Mouse (Mus musculus) retina, embryonic 14.5 days (tissue): Measurements from ENCODE around the gene Tcf15.

Experiments used
- DNase-seq: peaks from one replicate; pipeline ENCODE4 v3.0.0-alpha.2; 2015; ENCODE audit warnings: low spot score

Tcf15 gene

DNA sequence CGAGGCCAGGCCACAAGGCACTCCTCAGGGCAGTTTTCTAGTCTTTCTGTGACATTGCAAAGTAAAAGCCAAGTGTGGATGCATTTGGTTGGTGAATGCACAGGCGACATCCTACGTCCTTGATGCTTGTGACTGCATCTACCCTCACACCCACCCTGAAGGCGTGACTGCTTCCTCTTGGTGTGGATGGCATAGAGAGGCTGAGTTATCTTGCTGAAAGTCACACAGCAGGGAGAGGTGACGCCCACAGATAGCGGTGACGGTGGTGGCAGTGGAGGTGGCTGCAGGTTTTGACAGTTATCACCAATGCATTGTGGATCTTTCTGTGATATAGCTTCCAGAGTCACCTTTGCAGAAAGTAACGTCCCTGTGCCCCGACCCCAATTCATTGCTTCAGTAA lies 20.5 kb upstream of the Tcf15 start:
- no peak for DNase-seq

DNA sequence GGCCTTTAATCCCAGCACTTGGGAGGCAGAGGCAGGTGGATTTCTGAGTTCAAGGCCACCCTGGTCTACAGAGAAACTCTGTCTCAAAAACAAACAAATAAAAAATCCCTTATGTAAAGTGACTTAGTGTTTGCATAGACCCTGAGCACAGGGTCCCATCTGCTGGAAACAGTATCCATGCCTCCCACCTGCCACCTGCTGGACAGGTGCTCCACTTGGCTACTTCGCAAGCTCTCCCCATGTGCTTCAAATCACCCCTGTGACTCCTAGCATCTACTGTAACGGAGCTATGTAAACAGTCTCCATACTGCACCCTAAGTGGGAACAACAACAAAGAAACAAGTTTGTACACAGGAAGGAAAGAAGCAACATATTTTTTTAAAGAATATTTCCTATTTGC lies 14.8 kb upstream of the Tcf15 start:
- DNase-seq, result no peak

DNA sequence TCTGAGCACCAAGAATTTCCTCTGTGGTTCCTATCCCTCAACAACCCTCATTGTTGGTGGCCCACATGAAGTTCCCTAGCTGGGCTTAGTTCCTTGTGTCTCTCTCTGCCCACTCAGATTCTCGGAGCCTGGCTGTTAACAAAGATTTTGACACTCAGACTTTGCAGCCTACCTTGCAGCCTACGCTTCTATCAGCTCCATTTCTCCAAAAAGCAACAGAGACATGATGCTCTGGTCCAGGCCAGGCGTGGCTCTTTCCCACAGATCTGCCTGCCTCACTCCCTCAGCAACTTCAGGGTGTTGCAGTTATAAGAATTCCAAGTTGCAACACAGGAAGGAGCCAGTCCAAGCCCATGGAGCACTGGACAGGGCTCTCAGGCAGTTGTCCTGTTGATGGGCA lies 13.6 kb upstream of the Tcf15 start:
- DNase-seq, result no peak

DNA sequence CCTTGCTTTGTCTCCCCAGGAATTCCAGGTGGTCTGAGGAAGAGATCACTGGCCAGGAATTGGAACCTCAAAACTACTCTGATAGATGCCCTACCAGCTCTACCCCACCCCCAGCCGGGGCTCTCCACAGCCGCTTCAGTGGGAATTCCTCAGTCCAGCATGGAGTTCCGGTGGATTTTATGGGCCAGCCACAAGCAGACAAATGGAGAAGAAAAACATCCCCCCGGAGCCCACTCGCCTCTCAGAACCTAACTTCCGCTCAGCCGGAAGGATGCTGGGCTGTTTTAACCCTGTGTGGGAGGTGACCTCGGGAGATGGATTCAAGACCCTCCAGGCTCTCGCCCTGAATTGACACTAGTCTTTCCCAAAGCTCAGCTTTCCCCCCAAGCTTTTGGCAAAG lies 11.3 kb upstream of the Tcf15 start:
- no peak for DNase-seq

DNA sequence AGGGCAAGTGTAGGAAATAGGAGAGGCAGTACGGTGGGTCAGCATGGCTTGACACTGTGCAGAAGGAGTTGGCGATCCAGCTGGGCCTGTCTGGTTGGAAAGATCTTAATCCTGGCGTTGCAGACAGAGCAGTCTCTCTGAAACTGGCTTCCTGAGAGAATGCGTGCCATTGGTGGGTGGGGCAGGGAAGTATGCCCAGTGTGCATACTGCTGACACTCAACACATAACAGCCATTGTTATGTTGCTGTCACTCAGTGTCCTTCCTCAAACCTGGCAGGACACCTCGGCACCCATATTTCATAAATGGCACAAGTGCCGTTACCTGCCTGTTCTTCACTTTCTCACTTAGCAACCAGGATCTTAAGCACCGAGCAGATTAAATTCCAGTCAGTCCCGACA lies 10.7 kb upstream of the Tcf15 start:
- no peak for DNase-seq

DNA sequence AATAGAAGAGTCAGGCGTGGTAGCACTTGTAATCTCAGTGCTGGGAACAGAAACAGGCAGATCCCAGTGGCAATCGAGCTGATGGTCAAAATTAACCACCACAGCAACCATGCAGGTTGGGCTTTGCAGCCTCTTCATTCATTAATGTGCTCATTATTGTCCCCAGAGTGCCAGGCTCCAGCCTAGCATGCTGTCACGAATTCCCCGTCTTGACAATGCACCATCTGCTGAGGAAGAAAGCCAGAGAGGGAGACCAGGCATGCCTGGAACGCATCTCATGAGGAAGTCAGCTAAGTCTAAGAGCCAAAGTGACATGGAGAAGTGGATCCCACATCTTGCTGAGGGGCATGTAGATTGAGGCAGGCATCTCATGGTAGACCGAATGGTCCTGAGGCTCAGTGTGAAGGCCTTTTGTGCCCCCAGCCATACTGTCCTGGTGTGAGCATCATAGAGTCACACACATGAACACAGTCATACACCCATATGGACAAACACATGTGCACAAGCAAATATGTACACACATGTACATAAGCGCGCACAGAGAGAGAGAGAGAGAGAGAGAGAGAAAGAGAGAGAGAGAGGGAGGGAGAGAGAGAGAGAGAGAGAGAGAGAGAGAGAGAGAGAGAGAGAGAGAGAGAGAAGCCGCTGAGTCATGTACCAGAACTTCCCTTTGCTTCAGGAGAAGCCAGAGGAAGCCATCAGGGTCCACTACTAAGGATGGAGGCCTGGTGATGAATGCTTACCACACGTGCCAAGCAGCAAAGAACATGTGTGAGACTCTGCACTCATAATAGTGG lies 4.0 kb upstream of the Tcf15 start:
- peak; percentile 54 for DNase-seq

DNA sequence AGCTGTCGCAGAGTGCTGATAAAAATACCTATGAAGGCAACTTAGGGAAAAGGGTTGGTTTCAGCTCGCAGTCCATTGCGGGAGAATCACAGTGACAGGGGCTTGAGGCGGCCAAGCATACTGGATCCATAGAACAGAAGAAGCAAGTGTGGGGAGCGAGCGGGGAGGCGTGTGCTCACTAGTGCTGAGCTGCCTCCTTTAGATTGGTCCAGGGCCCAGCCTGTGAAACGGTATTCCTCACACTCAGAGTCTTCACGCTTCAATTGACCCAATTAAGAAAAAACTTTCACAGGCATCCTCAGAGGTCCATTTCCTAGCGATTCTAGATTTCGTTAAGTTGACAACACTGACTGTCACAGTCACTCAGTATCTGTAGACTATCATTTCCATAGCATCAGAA lies 2.4 kb upstream of the Tcf15 start:
- DNase-seq, result peak; percentile 58

DNA sequence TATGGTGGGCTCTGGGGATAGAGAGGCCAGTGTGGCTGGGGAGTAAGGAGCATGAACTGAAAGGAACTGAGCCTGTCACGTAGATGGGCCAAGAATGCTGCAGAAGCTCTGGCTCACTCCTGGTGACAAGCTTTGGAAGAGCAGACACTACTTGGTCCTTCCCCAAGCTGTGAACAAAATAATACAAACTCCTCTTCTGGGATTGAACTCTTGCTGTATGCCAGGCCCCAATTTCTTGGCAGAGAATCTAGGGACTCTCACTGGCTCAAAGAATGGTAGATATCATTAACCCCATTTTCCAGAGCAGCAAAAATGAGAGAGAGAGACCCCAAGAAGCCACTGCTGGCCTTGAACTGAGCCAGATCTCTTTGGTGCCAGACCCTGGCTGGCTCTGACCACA lies 1.9 kb upstream of the Tcf15 start:
- DNase-seq, result no peak

DNA sequence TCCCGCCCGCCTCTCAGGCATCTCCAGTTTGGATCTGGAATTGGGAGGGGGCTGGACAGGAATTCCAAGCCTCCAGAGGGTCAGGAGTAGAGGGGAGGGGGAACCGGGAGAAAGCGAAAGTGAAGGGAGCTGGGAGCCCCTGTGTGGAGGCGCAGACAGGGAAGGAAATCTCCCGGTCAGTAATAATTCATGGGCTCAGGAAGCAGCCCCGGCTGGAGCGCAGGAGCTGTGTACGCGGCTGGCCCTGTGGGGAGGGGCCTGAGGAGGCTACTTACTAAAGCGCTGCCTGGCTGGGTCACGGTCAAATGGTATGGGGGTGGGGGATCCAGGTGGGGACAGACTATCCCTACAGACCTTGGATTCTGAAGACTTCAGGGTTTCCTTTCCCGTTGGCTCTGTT lies 1.3 kb upstream of the Tcf15 start:
- peak; percentile 69 for DNase-seq

DNA sequence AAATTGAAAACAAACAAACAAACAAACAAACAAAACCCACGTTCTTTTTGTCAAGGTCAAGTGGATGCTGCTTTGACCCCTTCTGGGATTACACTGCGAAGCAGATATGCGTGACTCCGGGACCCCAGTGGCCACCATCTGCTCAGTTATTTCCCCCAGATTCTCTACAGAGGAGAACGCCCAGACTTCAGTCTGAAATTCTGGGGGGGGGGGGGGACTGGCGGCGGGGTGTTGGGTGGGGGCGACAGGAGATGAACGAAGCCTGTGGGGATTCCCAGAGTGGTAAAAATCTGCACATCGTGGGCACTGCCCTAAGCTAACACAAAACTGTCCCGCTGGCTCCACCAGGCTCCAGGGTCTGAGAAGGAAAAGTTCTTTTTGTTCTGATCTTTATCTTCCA lies 790 bp upstream of the Tcf15 start:
- DNase-seq, result no peak

DNA sequence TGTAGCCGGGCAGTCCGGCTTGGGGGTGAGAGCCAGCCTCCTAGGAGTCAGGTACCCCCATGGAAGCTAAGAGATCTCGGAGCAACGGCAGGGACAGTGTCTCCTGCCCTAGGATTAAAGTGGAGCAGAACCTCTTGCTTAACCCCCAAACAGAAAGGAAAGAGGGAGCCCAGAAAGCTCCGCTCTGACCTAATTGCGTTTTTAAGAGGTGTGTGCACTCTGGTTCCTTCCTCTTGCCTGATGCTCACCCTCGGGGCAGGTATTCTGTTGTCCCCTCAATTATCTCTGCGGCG lies 743 bp downstream of the Tcf15 start:
- no peak for DNase-seq

DNA sequence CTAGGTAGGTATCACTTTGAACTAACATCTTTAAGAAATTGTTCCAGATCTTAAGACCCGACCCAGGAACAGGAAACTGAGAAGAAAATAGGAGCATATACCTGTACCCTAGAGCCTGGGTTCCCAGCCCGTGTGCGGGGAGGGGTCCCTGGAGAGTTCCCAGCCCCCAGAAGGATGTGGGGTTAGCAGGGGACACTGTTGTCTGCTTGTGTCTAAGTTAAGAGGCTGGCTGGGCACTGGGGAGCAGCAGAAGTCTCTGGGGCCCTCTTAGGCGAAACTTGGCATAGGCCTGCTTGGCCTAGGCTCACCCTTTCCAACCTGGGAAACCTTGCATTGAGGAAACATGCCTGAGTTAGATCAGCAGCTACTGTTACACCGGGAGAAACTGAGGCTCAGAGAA lies 1.1 kb downstream of the Tcf15 start:
- no peak for DNase-seq

DNA sequence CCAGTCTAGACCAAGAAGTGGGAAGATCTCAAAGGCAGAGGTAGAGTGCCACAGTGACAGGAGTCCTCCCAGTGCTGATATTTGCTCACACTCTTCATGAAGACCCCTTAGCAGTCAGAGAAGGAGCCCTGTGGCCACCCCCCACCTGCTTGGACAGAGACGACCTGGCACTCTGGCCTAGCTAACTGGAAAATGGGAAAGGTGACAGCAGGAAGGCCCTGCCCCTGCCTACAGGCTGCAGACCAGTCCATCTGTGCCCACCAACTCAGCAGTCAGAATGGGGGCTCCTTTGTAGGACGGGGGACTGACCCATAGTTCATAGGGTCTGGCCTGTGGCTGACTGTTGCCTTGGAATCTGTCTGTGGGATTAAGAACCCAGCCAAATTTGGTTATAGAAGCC lies 2.4 kb downstream of the Tcf15 start:
- DNase-seq, result no peak

DNA sequence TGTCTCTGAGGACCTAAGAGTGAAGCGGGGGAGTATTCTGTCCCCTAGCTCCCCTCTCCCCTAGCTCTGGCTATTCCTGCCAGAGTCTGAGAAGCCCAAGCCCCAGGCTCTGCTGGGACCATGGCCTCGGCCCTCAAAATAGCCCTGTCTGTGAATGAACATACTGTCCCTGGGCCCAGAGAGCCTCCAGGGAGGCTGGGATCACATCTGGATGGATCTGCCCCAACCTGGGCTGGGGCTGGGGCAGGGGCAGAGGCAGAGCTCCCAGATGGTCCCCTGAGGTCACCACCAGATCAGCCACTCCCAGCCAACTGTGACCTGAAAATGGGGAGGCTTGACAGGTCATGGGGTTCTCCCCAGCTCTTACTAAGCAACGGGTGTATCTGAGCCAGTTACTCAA lies 3.7 kb downstream of the Tcf15 start:
- DNase-seq, result no peak

DNA sequence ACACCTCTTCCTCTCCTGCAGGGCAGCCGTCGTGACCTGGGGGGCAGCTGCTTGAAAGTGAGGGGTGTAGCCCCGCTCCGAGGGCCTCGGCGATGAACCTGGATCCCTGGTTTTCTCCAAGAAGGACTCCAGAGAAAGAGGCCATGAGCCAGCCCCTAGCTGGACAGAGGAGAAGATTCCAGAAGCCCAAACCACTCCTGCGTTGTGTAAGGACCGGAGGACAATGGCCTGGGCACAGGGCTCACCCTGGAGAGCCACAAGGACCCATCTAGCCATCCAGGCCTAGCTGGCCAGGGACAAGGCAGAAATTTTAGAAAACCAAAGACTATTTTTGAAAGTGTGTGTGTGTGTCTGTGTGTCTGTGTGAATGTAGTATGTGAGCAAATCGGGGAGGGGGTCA lies 5.3 kb downstream of the Tcf15 start:
- no peak for DNase-seq

DNA sequence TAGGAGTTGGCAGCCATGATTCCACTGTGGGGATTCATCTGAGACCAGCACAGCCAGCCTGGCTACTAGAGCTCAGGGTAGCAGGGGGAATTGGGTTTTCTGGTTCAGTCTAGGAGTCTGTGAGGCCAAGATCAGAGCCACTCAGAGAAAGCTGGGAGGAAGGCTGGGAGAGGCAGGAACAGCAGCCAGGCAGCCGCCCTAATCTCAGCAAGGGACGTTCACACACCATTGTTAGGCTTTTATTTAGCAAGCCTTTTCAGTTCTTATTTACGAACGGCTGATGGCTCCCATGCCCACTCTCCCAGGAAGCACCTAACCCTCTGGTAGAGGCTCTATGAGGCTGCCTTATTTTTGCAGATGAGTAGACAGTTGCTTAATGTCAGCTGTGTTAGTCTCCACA lies 6.5 kb downstream of the Tcf15 start:
- no peak for DNase-seq

DNA sequence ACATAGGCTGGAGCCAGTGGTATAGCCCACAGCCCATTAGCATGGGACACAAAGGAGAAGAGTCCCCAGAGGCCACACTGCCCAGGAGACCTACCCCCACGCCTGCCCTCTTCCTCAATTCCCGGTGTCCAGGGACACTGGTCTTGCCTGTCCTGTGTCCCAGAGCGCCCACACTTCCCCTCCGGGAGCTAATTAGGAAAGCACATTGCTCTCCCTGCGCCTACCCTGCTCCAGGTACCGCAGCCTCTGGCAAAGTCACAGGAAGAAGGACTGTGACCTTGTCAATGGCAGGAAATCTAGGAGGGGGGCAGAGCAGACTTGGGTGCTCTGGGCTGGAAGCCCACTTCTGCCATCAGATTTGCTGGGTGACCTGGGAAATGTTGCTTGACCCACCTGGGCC lies 7.0 kb downstream of the Tcf15 start:
- no peak for DNase-seq

DNA sequence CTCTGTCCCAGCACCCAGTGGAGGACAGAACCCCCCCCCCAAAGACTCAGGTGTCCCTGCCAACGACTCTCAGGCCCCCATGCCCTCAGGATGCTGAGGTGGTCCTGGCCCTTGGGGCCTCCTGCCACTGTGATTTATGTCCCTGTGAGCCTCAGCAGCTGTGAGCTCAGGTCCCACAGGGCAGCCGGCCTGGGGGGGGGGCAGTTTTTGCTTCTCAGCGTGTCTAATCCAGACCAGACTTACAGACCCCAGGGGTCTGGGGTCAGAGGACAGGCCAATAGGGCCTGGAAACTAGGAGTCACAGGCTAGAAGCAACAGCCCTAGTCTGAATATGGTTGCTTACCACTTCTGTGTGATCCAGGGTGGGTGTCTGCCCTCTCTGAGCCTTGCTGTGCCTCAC lies 10.0 kb downstream of the Tcf15 start:
- DNase-seq, result no peak

DNA sequence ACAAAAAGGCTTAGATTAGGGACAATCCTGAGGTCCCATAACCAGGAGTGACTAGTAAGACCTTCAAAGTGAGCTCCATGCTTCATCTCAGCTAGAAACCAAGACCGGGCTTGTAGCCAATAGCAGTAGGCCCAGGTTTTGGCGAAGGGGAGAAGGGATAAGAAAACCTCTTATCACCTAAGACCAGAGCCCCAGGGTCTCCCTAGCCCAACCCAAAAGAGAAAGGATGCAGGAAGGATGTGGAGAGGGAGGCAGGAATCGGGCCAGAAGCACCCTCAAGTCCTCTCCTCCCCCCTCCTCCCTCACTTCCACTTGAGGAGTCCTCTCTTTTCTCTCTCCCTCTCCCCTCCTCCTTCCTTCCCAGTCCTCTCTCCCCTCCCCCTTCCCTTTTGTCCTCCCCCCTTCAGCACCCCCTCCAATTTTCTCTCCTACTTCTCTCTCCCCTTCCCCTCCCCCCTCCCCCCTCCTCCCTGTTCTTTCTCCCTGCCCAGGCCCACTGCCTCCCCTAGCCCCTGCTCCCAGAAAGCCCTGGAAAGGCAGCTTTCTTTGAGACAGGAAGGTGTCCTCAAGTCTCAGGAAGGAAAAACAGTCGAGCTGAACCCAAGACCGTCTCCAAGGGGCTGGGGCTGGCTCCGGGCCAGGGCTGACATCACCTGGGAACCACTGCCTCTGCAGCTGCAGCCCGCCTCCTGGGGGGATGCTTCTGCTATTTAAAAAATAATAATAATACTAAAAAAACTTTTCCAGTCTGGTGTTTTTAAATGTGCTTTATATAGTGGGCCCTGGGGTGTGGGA lies 12.2 kb downstream of the Tcf15 start:
- no peak for DNase-seq

DNA sequence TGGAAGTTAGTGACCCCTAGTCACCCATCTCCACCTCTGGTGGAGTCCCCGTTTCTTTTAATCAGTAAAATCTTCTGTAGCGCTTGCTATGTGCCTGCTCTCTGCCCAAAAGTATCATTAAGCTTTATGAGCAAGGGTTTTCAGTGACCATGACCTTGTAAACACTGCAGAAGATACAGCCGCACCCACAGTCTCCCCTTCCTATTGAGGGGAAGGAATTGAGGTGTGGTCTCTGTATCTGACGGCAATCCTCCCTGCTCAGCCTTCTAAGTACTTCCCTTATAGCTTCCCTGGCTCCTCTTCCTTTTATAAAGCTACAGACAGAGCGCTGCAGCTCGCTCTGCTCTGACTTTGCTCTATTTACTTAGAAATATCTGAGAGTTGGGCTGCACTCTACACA lies 13.1 kb downstream of the Tcf15 start:
- DNase-seq, result no peak

DNA sequence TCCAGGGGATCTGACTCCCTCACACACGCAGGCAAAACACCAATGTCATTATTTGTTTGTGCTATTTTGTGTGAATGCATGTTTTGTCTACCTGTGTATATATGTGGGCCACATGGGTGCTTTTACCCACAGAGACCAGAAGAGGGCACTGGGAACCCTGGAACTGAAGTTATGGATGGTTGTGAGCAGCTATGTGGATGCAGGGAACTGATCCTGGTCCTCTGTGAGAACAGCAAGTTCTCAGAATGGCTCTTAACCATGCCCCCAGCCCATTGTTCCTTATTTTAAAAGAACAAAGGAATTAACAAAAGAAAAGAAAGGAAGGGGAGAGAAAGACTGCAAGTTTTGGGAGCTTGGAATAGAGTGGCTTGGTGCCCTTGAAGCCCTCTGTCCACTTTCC lies 16.1 kb downstream of the Tcf15 start:
- no peak for DNase-seq

DNA sequence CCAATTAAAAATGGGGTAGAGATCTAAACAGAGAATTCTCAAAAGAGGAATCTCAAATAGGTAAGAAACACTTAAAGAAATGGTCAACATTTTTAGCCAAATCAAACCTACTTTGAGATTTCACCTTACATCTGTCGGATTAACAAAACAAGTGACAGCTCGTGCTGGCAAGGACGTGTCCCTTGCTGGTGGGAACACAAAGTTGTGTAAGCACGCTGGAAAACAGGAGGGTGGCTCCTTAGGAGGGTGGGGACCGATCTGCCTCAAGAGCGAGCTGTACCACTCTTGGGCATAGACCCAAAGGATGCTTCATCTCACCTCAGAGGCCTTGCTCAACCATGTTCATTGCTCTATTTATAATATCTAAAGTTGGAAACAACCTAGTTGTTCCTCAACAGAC lies 22.9 kb downstream of the Tcf15 start:
- no peak for DNase-seq

DNA sequence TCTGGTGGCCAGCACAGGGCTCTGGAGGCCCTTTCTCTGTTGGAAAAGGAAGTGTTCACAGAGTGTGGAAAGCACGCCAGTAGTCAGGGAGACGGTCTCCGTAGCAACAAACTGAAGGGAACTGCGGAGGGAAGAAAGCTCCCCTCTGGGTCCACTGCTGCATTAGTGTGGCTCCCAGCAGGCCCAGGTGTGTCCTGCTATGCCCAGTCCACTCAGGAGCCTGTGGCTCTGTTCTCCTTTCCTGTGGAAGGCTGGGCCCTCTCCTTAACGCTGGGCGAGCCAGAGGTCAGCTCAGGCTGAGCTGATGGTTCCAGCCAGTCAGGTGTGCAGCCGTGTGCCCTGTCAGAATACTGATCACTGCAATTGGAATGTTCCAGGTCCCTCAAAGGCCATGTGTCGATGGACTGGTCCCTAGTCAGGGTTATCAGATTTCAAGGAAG lies 24.5 kb downstream of the Tcf15 start:
- peak; percentile 69 for DNase-seq

DNA sequence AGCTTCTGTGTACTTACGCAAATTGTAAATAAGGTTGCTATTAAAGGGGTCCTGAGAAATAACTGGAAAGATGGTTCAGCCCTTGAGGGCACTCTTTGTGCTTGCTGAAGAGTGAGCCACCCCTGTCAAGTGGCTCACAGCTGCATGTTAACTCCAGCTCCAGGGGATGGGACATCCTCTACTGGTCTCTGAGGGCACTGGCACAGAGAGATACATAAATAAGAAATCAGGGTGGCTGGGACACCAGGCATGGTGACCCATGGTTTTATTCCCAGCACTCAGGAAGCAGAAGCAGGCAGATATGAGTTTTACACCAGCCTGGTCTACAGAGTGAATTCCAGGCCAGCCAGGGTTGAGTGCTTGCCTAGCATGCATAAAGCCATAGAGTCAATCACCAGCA lies 26.0 kb downstream of the Tcf15 start:
- no peak for DNase-seq
